Mouse (Mus musculus) heart, embryonic 12.5 days (tissue): ENCODE results near the gene Dohh. TPM values are rescaled to one million over a fixed set of nuclear protein-coding genes. Genes with fewer than 3 reads are reported as not detected.
A peak's percentile ranks its signal among the peaks of the same experiment; 100 is the strongest.

Source experiments
- ATAC-seq: fragments of 200-750 bp; cut with Nextera tagmentation; 2 replicates; pipeline ENCODE4 v1.8.0; 2017; ENCODE audit warnings: moderate TSS enrichment, moderate library complexity; ENCODE audit not compliant: insufficient number of reproducible peaks, low FRiP score
- H3K27ac ChIP-seq: fragments of 300-500 bp; sonication (generic); 2 replicates; pipeline ENCODE4 v1.5.1; 2016; ENCODE audit warnings: mild to moderate bottlenecking, moderate library complexity; ENCODE audit not compliant: poor library complexity, severe bottlenecking
- H3K27me3 ChIP-seq: fragments of 300-500 bp; sonication (generic); replicated peaks from 2 replicates; pipeline ENCODE4 v1.6.1; 2016; ENCODE audit warnings: mild to moderate bottlenecking, moderate library complexity
- H3K36me3 ChIP-seq: fragments of 300-500 bp; sonication (generic); 2 replicates; pipeline ENCODE4 v1.6.1; 2016; ENCODE audit warnings: mild to moderate bottlenecking, moderate library complexity
- H3K4me1 ChIP-seq: fragments of 300-500 bp; sonication (generic); replicated peaks from 2 replicates; pipeline ENCODE4 v1.6.1; 2016; ENCODE audit warnings: mild to moderate bottlenecking
- H3K4me2 ChIP-seq: fragments of 300-500 bp; sonication (generic); 2 replicates; pipeline ENCODE4 v1.6.1; 2016; ENCODE audit warnings: mild to moderate bottlenecking, moderate library complexity
- H3K4me3 ChIP-seq: fragments of 300-500 bp; sonication (generic); 2 replicates; pipeline ENCODE4 v1.5.1; 2016; ENCODE audit warnings: mild to moderate bottlenecking
- H3K9ac ChIP-seq: fragments of 300-500 bp; sonication (generic); 2 replicates; pipeline ENCODE4 v1.6.1; 2016; ENCODE audit warnings: mild to moderate bottlenecking, moderate library complexity
- H3K9me3 ChIP-seq: fragments of 300-500 bp; sonication (generic); replicated peaks from 2 replicates; pipeline ENCODE4 v1.6.1; 2016; ENCODE audit warnings: mild to moderate bottlenecking, moderate library complexity
- WGBS: fragments of 180-500 bp; shearing (Covaris S2); methylation state at CpG from one replicate; pipeline ENCODE4 v1.1.7; 2016; 5-methylcytosine and 5-hydroxymethylcytosine counted together
- polyA plus RNA-seq: library from polyadenylated mRNA; unstranded; fragments of >200 nt; fragmentation: Nextera tagmentation; extraction: Ambion mirVana; gene quantifications from 2 replicates; pipeline ENCODE4 v1.2.1, GENCODE M21; 2016

Gene Dohh
- polyA plus RNA-seq, 1 experiment from 2014 or later: 66.9 TPM

DNA sequence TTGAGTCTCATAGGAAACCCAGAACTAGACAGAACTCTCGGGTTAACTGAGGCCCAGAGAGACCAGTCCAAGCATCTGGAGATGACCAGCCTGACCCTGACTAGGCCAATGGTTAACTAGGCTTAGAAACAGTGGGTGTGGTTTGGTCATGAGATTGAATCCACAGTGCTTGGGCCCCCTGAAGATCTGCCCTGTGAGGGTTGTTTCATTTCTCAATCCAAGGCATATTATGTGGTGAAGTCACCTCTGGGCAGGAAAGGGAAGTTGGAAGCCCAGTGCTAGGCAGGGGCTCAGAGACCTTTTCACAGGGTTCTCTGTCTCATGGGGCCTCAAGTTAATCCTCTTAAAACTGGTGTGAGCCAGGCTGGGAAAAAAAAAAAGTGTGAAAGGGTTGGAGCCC, 25.4 kb upstream of the Dohh start:
- Histone ChIP-seq H3K9ac (peak overlapping the region; percentile 85), H3K27me3 (peaks cover 5% of the 10 kb centered on the region; the same call in 1 of the 2 replicates), H3K4me3 (peak overlapping the region; percentile 81), H3K4me2 (peak overlapping the region; percentile 93), H3K9me3 (no peaks in the 10 kb centered on the region), H3K36me3 (peaks cover 19% of the 10 kb centered on the region; the same call in 1 of the 2 replicates), H3K4me1 (peaks cover 65% of the 10 kb centered on the region), H3K27ac (no peak overlapping the region)
- WGBS: 47% methylated on average over 1 of the region's 1 CpGs
- ATAC-seq: no peak

DNA sequence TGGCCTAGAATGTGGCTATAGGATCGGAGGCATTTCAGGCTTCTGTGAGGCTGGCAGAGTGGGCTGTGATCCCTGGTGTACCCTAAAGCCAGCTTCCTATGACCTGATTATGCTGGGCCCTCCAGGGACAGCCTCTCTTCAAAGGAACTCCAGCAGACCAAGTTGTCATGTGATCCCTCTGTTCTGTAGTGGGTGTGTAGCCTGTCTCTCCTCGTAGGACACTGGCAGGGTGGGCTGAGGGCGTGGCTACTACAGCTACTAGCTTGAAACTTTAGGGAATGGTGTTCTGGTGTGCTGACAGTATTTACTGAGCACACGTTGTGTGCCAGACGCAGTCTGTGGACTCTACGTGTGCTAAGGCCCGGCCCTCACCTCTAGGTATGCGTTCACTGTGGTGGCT, 23.5 kb upstream of the Dohh start:
- peak overlapping the region; percentile 14 for H3K4me2 ChIP-seq
- 63% methylated on average over 8 of the region's 8 CpGs for WGBS
- ATAC-seq: no peak
- peaks cover 5% of the 10 kb centered on the region; the same call in 1 of the 2 replicates for H3K27me3 ChIP-seq
- no peaks in the 10 kb centered on the region for H3K9me3 ChIP-seq
- H3K36me3 ChIP-seq: peaks cover 19% of the 10 kb centered on the region; the same call in 1 of the 2 replicates
- no peak overlapping the region for H3K4me3 ChIP-seq
- H3K4me1 ChIP-seq: peaks cover 84% of the 10 kb centered on the region
- peak overlapping the region; percentile 30; the same call in 1 of the 2 replicates for H3K27ac ChIP-seq
- H3K9ac ChIP-seq: no peak overlapping the region

DNA sequence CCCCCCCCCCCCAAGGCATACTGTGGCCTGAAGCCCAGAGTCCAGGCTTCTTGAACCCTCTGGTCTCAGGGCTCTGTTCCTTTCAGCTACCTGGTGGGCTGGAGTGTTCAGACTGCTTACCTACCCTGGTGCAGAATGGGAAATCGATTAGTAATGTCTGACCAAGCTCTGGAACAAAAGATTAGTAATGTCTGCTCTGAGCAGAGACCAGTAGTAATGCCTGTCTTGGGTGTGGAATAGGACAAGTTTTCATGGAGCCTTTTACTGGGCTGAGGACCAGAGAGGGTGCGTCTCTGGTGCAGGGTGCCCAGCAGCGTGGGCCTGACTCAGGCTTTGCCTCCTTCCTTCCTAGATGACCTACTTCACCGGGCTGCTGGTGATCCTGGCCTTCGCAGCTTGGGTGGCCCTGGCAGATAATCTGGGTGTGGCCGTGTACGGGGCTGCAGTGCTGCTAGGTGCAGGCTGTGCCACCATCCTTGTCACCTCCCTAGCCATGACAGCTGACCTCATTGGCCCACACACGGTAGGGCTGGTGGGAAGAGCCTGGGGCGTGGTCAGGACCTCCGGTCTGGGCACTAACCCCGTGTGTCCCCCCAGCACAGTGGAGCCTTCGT, 21.8 kb upstream of the Dohh start:
- Histone ChIP-seq H3K9me3 (no peaks in the 10 kb centered on the region), H3K27me3 (peaks cover 3% of the 10 kb centered on the region; the same call in 1 of the 2 replicates), H3K9ac (peak overlapping the region; percentile 78), H3K4me2 (peak overlapping the region; percentile 82), H3K36me3 (peaks cover 33% of the 10 kb centered on the region), H3K27ac (peak overlapping the region; percentile 96), H3K4me3 (peak overlapping the region; percentile 49; the same call in 1 of the 2 replicates), H3K4me1 (peaks cover 87% of the 10 kb centered on the region)
- 48% methylated on average over 12 of the region's 12 CpGs for WGBS
- ATAC-seq: peak; percentile 58

DNA sequence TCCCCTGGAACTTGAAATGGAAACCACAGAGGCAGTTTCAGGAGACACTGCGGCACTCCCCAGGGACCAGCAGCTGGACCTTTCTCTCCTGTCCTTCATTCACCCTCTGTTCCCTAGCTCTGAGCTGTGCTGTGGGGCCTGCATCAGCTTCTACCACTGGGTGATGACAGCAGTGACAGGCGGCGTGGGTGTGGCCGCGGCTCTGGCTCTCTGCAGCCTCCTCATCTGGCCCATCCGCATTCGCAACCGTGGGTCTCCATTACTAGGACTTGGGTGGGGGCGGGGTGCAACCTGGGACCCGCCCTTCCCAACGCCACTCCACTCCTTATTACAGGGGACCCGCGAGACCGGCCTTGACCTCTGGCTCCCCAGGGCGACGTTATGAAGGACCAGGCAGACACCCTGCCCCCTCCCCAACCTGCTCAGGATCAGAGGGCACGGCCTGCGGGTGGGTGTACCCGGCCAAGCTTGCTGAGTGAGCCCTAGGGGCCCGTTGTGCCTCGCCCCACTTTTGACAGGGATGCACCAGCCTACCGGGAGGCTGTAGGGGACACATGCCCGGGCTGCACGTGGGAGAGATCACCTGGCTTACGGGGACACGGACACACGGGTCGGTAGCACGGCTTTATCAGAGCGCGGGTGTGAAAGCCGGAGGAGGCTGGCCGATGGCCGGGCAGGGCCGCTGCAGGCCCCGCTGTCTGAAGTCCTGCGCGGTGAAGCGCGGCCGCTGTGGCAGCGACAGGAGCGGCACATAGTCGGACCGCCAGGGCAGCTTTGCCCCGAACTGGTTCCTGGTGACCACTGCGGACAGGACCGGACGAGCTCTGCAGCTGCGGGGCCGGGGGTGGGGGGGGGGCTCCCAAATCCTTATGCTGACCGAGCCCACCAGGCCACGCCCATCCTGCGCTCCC, 20.5 kb upstream of the Dohh start:
- peak overlapping the region; percentile 82 for H3K4me2 ChIP-seq
- H3K9me3 ChIP-seq: no peaks in the 10 kb centered on the region
- H3K4me1 ChIP-seq: peaks cover 77% of the 10 kb centered on the region
- peak overlapping the region; percentile 49 for H3K4me3 ChIP-seq
- H3K27me3 ChIP-seq: peaks cover 3% of the 10 kb centered on the region; the same call in 1 of the 2 replicates
- WGBS: 6% methylated on average over 53 of the region's 54 CpGs
- H3K36me3 ChIP-seq: peaks cover 45% of the 10 kb centered on the region
- H3K9ac ChIP-seq: peak overlapping the region; percentile 78
- peak; percentile 67 for ATAC-seq
- peak overlapping the region; percentile 96 for H3K27ac ChIP-seq

DNA sequence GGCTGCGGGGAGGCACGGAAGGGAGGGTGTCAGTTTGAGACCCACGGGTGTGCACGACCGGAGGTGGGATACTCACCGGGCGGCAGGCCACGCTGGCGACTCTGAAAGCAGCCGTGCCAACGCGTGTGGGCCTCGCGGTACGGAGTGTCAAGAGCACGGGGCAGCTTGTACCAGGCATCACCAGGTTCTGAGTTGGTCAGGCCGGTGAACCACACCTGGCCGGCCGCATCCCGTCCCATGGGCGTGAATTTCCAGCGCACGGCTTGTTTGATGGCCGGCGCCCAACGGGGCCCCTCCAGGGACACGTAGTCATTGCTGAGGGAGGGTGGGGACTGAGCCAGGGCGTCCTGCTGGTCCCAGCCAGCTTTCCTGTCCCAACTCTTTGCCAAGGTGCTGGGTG, 19.6 kb upstream of the Dohh start:
- Histone ChIP-seq H3K4me2 (peak overlapping the region; percentile 82), H3K9me3 (no peaks in the 10 kb centered on the region), H3K36me3 (peaks cover 55% of the 10 kb centered on the region), H3K4me1 (peaks cover 68% of the 10 kb centered on the region), H3K9ac (peak overlapping the region; percentile 78), H3K27ac (no peak overlapping the region), H3K4me3 (peak overlapping the region; percentile 49), H3K27me3 (peaks cover 3% of the 10 kb centered on the region; the same call in 1 of the 2 replicates)
- 14% methylated on average over 28 of the region's 28 CpGs for WGBS
- no peak; the same call in 1 of the 2 replicates for ATAC-seq

DNA sequence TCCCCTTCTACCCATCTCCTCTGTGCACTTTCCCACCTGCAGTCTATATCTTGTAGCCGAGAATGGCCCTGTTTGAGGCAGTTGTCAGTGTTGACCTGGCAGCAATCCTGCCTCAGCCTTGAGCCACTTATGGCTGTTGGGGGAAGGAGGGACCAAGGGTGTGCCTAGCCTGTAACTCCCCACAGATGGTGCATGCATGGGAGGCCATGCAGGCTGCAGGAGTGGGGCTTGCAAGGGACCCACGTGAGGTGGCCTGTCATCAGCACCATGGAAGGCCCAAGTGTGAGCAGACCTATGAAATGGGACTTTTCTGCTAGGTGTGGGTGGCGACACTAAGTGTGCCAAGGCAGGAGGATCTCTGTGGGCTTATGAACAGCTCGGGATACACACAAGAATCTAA, 19.2 kb upstream of the Dohh start:
- peak overlapping the region; percentile 49; the same call in 1 of the 2 replicates for H3K4me3 ChIP-seq
- H3K4me2 ChIP-seq: peak overlapping the region; percentile 82
- H3K36me3 ChIP-seq: peaks cover 56% of the 10 kb centered on the region
- no peak for ATAC-seq
- 0 out of 2 replicates have a peak overlapping the region, but pooled peaks have one; percentile 16 for H3K27ac ChIP-seq
- H3K9me3 ChIP-seq: no peaks in the 10 kb centered on the region
- peaks cover 65% of the 10 kb centered on the region for H3K4me1 ChIP-seq
- peak overlapping the region; percentile 78 for H3K9ac ChIP-seq
- peaks cover 3% of the 10 kb centered on the region; the same call in 1 of the 2 replicates for H3K27me3 ChIP-seq
- 36% methylated on average over 4 of the region's 4 CpGs for WGBS

DNA sequence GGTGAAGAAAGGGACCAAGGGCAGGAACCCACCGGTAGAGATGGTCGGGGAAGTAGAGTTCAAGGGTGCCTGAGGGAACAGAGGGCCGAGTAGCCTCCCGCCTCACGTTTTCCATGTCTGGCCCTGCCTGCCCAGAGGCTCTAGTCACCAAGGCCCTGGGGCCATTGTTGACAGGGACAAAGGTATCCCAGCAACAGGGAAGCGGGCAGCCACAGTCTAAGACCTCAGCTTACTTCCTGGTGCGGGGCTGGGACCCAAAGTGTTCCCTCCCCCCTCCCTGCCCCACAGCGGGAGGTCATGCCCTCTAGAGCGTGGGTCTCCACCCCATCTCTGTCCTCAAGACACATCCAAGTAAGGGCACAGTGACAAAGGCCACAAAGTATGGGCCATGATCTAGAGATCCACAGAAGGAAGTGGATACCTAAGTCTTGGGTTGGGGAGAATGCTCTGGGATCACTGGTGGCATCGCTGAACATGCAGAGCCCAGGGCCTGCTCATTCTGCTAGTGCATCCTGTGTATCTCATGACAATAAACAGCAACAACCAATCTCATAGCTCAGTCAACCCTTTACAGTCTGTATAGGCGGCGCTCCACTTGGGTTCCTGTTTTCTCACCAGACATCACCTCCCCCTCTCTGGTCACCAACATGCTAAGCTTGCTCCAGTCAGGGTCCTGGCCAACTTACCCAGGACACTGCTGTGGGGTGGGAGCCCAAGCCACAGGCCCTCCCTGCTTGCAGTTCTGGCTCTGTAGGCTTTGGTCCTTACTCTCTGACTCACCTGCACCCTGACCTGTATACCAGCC, 18.4 kb upstream of the Dohh start, which contains the start of gene 4930404N11Rik:
Gene 4930404N11Rik (minus strand): TSS at position 145 of the 805 bp plus-strand sequence.
- H3K4me2 ChIP-seq: peak within 1 kb of the TSS; percentile 82
- H3K4me3 ChIP-seq: peak within 1 kb of the TSS; percentile 49
- peak within 1 kb of the TSS; percentile 16 for H3K27ac ChIP-seq
- H3K9me3 ChIP-seq: no peaks in the 10 kb centered on the region
- ATAC-seq: peak; percentile 1; the same call in 1 of the 2 replicates
- H3K9ac ChIP-seq: peak within 1 kb of the TSS; percentile 78
- H3K27me3 ChIP-seq: peaks cover 3% of the 10 kb centered on the region; the same call in 1 of the 2 replicates
- 29% methylated on average over 12 of the region's 12 CpGs for WGBS
- H3K36me3 ChIP-seq: peaks cover 63% of the 10 kb centered on the region
- peaks cover 57% of the 10 kb centered on the region for H3K4me1 ChIP-seq

DNA sequence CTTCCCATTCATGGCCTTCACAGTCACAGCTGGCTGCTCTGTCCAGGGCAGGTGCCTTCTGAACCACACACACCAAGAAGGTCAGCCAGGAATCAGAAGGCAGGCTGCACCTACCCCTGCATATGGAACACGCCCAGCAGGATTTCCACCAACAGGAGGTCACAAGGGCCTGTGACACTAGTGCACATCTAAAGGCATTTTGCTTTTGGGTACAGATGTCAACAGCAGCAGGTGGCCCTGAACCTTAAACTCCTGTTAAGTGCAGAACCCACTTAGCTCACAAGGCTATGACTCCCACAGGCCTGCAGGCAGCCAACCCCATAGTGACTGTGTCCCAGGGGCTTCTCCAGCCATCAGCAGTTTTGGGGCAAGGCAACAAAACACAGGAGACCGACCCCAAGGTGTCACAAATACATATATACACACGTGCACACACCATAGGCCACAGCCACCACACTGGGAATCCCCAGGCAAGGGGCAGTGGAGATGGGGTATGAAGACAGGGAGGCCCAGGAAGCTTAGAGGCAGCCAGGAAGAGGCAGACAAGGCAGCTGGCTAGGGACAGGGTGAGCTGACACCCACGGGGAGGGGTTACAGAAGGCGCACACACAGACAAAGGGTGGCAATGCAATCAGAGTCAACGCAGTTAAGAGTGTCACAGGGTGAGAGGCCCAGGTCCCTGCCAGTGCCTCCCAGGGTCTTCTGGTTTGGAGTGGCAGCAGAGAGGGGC, 17.6 kb upstream of the Dohh start:
- ATAC-seq: no peak
- Histone ChIP-seq H3K9ac (no peak overlapping the region), H3K9me3 (no peaks in the 10 kb centered on the region), H3K36me3 (peaks cover 67% of the 10 kb centered on the region), H3K4me2 (no peak overlapping the region), H3K4me3 (no peak overlapping the region), H3K4me1 (peaks cover 52% of the 10 kb centered on the region), H3K27ac (no peak overlapping the region; the same call in 1 of the 2 replicates), H3K27me3 (peaks cover 3% of the 10 kb centered on the region; the same call in 1 of the 2 replicates)
- WGBS: 73% methylated on average over 6 of the region's 6 CpGs

DNA sequence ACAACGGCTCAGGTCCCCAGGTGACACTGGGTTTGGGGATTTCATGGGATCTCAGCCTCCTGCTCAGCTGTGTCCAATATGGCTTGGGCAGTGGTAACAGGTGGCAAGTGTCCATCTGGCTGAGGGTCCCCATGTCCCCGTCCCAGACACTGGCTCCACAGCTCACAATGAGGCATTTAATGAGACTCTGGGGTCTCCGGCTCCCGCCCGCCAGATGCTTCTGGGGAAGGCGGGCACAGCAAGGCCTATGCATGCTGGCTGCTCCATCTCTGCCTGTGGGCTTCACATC, 17.1 kb upstream of the Dohh start:
- no peak overlapping the region for H3K4me2 ChIP-seq
- peaks cover 47% of the 10 kb centered on the region for H3K4me1 ChIP-seq
- H3K27me3 ChIP-seq: peaks cover 3% of the 10 kb centered on the region; the same call in 1 of the 2 replicates
- H3K27ac ChIP-seq: no peak overlapping the region
- ATAC-seq: no peak
- peaks cover 67% of the 10 kb centered on the region for H3K36me3 ChIP-seq
- H3K9me3 ChIP-seq: no peaks in the 10 kb centered on the region
- no peak overlapping the region for H3K4me3 ChIP-seq
- WGBS: 91% methylated on average over 6 of the region's 6 CpGs
- H3K9ac ChIP-seq: no peak overlapping the region

DNA sequence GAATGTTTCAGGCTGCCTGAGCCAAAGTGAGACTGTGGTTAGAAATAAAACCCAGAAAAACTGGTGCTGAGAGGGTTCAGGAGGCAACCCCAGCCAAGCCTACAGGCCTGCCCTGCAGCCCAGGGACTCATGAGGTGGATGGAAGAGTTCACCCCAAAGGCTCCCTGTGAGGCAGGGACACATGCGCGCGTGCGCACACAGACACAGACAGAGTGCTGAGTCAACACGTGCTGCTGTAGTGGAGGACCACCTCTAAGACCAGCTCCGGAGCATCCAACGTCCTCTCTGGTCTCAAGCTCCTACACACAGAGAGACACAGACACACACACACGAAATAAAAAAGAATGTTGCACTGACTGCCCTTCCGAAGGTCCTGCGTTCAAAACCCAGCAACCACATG, 8.9 kb upstream of the Dohh start:
- 91% methylated on average over 10 of the region's 10 CpGs for WGBS
- Histone ChIP-seq H3K4me1 (peaks cover 26% of the 10 kb centered on the region), H3K9ac (no peak overlapping the region), H3K36me3 (peaks cover 58% of the 10 kb centered on the region), H3K27me3 (no peaks in the 10 kb centered on the region), H3K27ac (no peak overlapping the region), H3K4me2 (no peak overlapping the region), H3K4me3 (no peak overlapping the region), H3K9me3 (no peaks in the 10 kb centered on the region)
- ATAC-seq: no peak
